Mouse (Mus musculus) cerebellum, postnatal 4 days (tissue): ENCODE measurements around the gene Sh3glb1.

Experiments used
- DNase-seq, 2 experiments: peaks; one replicate each; pipeline ENCODE4 v3.0.0; 2022; ENCODE audit warnings: low spot score in 2 of 2, mixed read lengths in 1 of 2

Sh3glb1 gene

GRCm38 (mm10) chr3:144669944-144670874 is 49.9 kb downstream of the Sh3glb1 start:
- no peak for DNase-seq

GRCm38 (mm10) chr3:144669457-144669864 is 50.7 kb downstream of the Sh3glb1 start:
- DNase-seq = no peak

GRCm38 (mm10) chr3:144668949-144669348 is 51.2 kb downstream of the Sh3glb1 start:
- DNase-seq = no peak

GRCm38 (mm10) chr3:144668039-144668438 is 52.1 kb downstream of the Sh3glb1 start:
- DNase-seq = no peak

- DNase-seq = no peak
Observed at GRCm38 (mm10) chr3:144664363-144665299, 55.5 kb downstream of the Sh3glb1 start.

- no peak for DNase-seq
Observed at GRCm38 (mm10) chr3:144663415-144664093, 56.6 kb downstream of the Sh3glb1 start.

GRCm38 (mm10) chr3:144662215-144662852 is 57.8 kb downstream of the Sh3glb1 start:
- DNase-seq = no peak

GRCm38 (mm10) chr3:144661439-144661838 is 58.7 kb downstream of the Sh3glb1 start:
- DNase-seq = no peak

GRCm38 (mm10) chr3:144644202-144644601 is 75.9 kb downstream of the Sh3glb1 start:
- DNase-seq = no peak

GRCm38 (mm10) chr3:144643301-144643871 is 76.7 kb downstream of the Sh3glb1 start:
- peak in 1 of 2 experiments; percentile 18 for DNase-seq

- DNase-seq = no peak
Observed at GRCm38 (mm10) chr3:144642141-144642540, 78.0 kb downstream of the Sh3glb1 start.

GRCm38 (mm10) chr3:144640033-144640432 is 80.1 kb downstream of the Sh3glb1 start:
- no peak for DNase-seq

- no peak for DNase-seq
Observed at GRCm38 (mm10) chr3:144639387-144639786, 80.7 kb downstream of the Sh3glb1 start.

- DNase-seq = no peak
Observed at GRCm38 (mm10) chr3:144638110-144638509, 82.0 kb downstream of the Sh3glb1 start.

GRCm38 (mm10) chr3:144635236-144635635 is 84.9 kb downstream of the Sh3glb1 start:
- DNase-seq = no peak
